Mouse (Mus musculus): Measurements from ENCODE around the gene Cpxm1. TPM values are rescaled to one million over a fixed set of nuclear protein-coding genes. Genes with fewer than 3 reads are reported as not detected.

Gene Cpxm1
- polyA plus RNA-seq, 1 experiment, result 15.0 TPM

DNA sequence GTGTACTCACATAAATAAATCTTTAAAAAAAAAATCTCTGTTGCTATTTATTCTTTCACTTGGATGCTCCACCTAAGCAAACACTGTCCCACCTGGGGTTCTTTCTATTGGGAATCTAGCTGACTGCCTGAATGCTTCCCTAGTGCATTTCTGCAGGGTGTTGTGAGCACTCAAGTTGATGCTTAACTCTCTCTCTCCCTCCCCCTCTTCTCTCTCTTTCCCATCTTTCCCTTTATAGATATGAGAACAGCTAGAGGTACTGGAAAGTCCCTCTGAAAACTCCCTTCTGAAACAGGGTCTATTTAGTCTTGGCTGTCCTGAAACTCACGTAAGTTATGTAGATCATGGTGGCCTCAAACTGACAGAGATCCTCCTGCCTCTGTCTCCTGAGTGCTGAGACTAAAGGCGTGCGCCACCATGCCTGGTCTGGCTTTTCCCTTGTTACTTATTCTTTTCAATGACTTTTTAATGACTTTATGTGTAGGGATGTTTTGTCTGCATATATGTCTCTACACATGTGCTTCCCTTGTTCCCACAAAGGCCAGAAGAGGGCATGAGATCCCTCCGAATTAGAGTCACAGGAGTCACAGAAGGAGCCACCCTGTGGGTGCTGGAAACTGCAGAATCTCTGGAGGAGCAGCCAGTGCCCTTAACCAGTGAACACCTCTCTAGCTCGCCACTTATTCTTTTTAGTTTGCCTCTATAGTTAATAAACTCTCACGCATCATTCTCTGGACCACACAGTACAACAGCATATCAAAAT lies 16.9 kb upstream of the Cpxm1 start:
- Histone ChIP-seq H3K27me3 (replicated peaks; ENCODE audit: control insufficient read depth, insufficient read depth, low read length) (no peaks in the 10 kb centered on the region), H3K4me1 (ENCODE audit: control insufficient read depth, insufficient read depth, low read length) (no peaks in the 10 kb centered on the region), H3K27ac (ENCODE audit: insufficient read depth, low read depth, low read length) (no peak overlapping the region), H3K36me3 (ENCODE audit: control insufficient read depth, insufficient read depth, low read length) (no peaks in the 10 kb centered on the region), H3K4me3 (ENCODE audit: insufficient read depth, low read depth, low read length) (no peak overlapping the region)
- no peak for TF ChIP-seq POLR2A (IDR thresholded peaks at IDR 0.05; ENCODE audit: low read depth, low read length)
- TF ChIP-seq CTCF (conservative IDR thresholded peaks at IDR 0.05; ENCODE audit: insufficient read depth, insufficient read length, low read depth, low read length), result 0 out of 2 replicates have a peak, but pooled peaks have one; percentile 22
- 81% methylated on average over 6 of the region's 6 CpGs for WGBS
- DNase-seq, result no peak

DNA sequence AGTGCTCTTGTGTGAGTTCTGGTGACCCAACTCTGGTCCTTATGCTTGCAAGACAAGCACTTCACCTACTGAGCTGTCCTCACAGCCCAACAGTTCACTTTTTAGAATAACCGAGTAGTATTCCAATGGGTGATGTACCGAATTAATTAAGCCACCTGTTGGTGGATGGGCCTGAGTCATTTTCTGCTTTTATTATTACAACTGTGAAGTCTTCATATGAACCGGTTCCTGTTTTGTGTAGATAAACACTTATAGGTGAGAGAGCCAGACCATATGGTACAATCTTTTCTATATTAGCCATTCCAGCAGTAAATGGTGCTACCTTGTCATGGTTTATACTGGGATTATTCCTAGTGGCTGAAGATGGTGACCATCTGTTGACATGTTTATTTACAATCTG lies 15.4 kb upstream of the Cpxm1 start:
- 77% methylated on average over 3 of the region's 3 CpGs for WGBS
- Histone ChIP-seq H3K4me1 (ENCODE audit: control insufficient read depth, insufficient read depth, low read length) (no peaks in the 10 kb centered on the region), H3K27me3 (replicated peaks; ENCODE audit: control insufficient read depth, insufficient read depth, low read length) (no peaks in the 10 kb centered on the region), H3K4me3 (ENCODE audit: insufficient read depth, low read depth, low read length) (no peak overlapping the region), H3K27ac (ENCODE audit: insufficient read depth, low read depth, low read length) (no peak overlapping the region), H3K36me3 (ENCODE audit: control insufficient read depth, insufficient read depth, low read length) (no peaks in the 10 kb centered on the region)
- TF ChIP-seq POLR2A (IDR thresholded peaks at IDR 0.05; ENCODE audit: low read depth, low read length) (no peak), CTCF (conservative IDR thresholded peaks at IDR 0.05; ENCODE audit: insufficient read depth, insufficient read length, low read depth, low read length) (no peak)
- DNase-seq, result no peak

DNA sequence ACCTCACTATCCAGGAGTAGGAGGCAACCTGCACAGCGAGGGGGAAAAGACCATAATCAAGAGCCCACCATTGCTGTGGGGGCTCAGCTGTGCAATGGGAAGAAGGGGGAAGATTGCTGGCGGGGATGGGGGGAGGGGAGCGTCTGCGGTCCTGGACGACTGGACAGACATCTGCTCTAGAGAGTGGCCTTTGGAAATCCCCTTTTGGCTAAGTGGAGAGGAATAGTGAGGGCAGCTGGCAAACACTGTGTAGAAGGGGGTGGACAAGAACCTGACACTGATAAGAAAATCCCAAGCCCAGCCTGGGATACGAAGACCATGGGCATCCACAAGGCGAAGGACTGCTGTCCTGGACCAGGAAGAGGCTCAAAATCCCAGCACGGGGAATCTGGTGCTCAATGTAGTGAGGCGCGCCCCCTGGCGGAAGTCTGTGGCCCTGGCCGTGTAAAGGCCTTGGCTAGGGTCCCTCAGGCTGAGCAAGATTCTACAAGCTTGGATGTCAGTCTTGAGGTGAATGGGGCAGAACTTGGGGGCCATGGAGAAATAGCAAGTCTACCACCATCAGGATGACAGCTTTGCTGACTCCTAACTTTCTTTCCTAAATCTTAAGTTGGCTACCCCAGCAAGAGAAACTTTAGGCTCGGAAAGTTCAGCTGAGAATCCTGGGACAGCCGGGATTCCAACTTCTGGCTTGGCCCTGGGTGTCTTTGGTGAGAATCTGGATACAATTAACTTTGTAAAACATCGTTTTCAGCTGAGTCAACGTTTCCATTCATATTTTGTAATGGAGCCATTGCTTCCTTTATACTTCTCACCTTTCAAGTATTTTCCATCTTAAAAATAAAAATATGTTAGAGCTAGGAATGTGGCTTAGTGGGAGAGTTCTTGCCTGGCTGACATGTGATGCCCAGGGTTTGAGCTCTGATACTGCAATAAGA lies 14.5 kb upstream of the Cpxm1 start:
- WGBS, result 36% methylated on average over 16 of the region's 16 CpGs
- no peak overlapping the region for H3K4me3 ChIP-seq (ENCODE audit: insufficient read depth, low read depth, low read length)
- TF ChIP-seq POLR2A (IDR thresholded peaks at IDR 0.05; ENCODE audit: low read depth, low read length), result no peak
- peak; percentile 87 for TF ChIP-seq CTCF (conservative IDR thresholded peaks at IDR 0.05; ENCODE audit: insufficient read depth, insufficient read length, low read depth, low read length)
- H3K36me3 ChIP-seq (ENCODE audit: control insufficient read depth, insufficient read depth, low read length), result no peaks in the 10 kb centered on the region
- DNase-seq, result peak; percentile 83
- H3K27ac ChIP-seq (ENCODE audit: insufficient read depth, low read depth, low read length), result no peak overlapping the region
- no peaks in the 10 kb centered on the region for H3K27me3 ChIP-seq (replicated peaks; ENCODE audit: control insufficient read depth, insufficient read depth, low read length)
- no peaks in the 10 kb centered on the region for H3K4me1 ChIP-seq (ENCODE audit: control insufficient read depth, insufficient read depth, low read length)

DNA sequence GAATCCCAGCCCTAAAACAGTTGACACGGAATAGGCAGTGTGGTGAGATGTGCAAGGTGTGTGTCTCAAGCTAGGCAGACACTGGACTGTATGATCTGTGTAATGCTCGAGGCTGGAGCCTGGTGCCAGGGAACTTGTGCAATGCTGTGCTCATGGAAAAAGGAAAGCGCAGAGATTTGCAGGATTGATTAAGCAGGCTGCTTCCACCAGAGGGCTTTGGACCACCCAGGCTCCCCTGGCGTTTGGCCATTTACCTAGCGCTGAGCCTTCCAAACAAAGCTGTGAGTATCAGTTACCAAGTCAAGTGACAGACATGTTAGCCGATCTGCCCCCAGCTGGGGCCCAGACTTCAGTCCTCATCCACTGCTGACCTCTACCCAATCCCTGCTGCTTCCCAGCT lies 10.8 kb upstream of the Cpxm1 start:
- no peaks in the 10 kb centered on the region for H3K36me3 ChIP-seq (ENCODE audit: control insufficient read depth, insufficient read depth, low read length)
- no peak overlapping the region for H3K27ac ChIP-seq (ENCODE audit: insufficient read depth, low read depth, low read length)
- H3K27me3 ChIP-seq (replicated peaks; ENCODE audit: control insufficient read depth, insufficient read depth, low read length), result no peaks in the 10 kb centered on the region
- TF ChIP-seq CTCF (conservative IDR thresholded peaks at IDR 0.05; ENCODE audit: insufficient read depth, insufficient read length, low read depth, low read length) (no peak), POLR2A (IDR thresholded peaks at IDR 0.05; ENCODE audit: low read depth, low read length) (no peak)
- no peaks in the 10 kb centered on the region for H3K4me1 ChIP-seq (ENCODE audit: control insufficient read depth, insufficient read depth, low read length)
- WGBS, result 26% methylated on average over 6 of the region's 6 CpGs
- H3K4me3 ChIP-seq (ENCODE audit: insufficient read depth, low read depth, low read length), result no peak overlapping the region
- DNase-seq, result no peak

DNA sequence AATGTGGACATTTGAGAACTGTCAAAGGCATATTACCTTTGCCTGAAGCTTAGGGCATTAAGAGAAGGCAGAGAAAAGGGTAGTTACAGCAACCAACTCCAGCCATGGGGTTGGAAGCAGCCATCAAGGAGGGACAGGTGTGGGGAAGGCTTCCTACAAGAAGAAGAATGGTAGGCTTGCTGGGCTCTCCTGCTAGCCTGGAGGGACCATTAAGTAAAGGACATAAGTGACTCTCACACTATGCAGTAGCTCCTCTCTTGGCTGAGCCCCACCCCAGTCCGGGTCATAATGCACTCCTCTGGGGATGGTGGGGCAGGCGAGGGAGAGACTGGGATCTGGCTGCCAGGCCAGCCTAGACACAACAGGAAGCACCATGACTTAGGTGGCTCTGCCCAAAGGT lies 8.8 kb upstream of the Cpxm1 start, which contains the start of gene Tmem239:
Gene Tmem239 (plus strand): TSS at position 301 of the 400 bp plus-strand sequence.
- WGBS, result 92% methylated on average over 2 of the region's 2 CpGs
- H3K36me3 ChIP-seq (ENCODE audit: control insufficient read depth, insufficient read depth, low read length), result no peaks in the 10 kb centered on the region
- DNase-seq, result no peak

DNA sequence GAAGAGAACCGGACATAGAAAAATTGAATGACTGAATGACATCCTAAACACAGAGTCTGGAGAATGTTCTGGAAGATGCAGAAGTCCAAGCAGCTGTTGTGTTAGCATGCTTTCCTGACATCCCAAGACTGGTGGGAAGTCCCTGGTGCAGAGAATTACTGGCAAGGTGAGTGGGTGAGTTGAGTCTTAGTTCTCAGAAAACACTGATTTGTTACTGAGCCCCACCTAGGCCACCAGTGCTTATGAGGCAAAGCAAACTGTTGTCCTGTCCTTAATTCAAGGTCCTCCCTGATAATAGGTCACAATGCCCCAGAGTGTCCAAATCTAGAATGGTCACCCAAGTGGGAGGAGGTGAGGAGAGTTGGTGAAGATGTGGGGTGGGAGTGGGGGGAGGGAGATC lies 7.6 kb upstream of the Cpxm1 start, which contains the start of the genes Gm28372 and 1700020A23Rik:
Gene Gm28372 (plus strand): TSS at position 301 of the 400 bp plus-strand sequence.
Gene 1700020A23Rik (plus strand): TSS at position 321 of the 400 bp plus-strand sequence.
- H3K4me1 ChIP-seq (ENCODE audit: control insufficient read depth, insufficient read depth, low read length), result no peaks in the 10 kb centered on the region

More for the DNA sequence above, 8.8 kb upstream of the Cpxm1 start, which contains the start of gene Tmem239:
- TF ChIP-seq POLR2A (IDR thresholded peaks at IDR 0.05; ENCODE audit: low read depth, low read length) (no peak), CTCF (conservative IDR thresholded peaks at IDR 0.05; ENCODE audit: insufficient read depth, insufficient read length, low read depth, low read length) (no peak)
- Histone ChIP-seq H3K27ac (ENCODE audit: insufficient read depth, low read depth, low read length) (no peak within 1 kb of the TSS), H3K4me1 (ENCODE audit: control insufficient read depth, insufficient read depth, low read length) (no peaks in the 10 kb centered on the region), H3K4me3 (ENCODE audit: insufficient read depth, low read depth, low read length) (no peak within 1 kb of the TSS), H3K27me3 (replicated peaks; ENCODE audit: control insufficient read depth, insufficient read depth, low read length) (no peaks in the 10 kb centered on the region)

More for the DNA sequence above, 7.6 kb upstream of the Cpxm1 start, which contains the start of the genes Gm28372 and 1700020A23Rik:
- Histone ChIP-seq H3K36me3 (ENCODE audit: control insufficient read depth, insufficient read depth, low read length) (no peaks in the 10 kb centered on the region), H3K27ac (ENCODE audit: insufficient read depth, low read depth, low read length) (no peak within 1 kb of the TSS), H3K27me3 (replicated peaks; ENCODE audit: control insufficient read depth, insufficient read depth, low read length) (no peaks in the 10 kb centered on the region), H3K4me3 (ENCODE audit: insufficient read depth, low read depth, low read length) (no peak within 1 kb of the TSS)
- 94% methylated on average over 1 of the region's 1 CpGs for WGBS
- no peak for DNase-seq
- no peak for TF ChIP-seq POLR2A (IDR thresholded peaks at IDR 0.05; ENCODE audit: low read depth, low read length)
- no peak for TF ChIP-seq CTCF (conservative IDR thresholded peaks at IDR 0.05; ENCODE audit: insufficient read depth, insufficient read length, low read depth, low read length)

Data from kidney, adult 2 months (tissue).